Mouse (Mus musculus): ENCODE data around the gene Hsd3b2.
"Not testable (repeated sequence)": the region's sequence is repeated elsewhere in the genome, so short reads cannot be mapped to it uniquely, and the experiment has no call there.

Gene Hsd3b2

GRCm38 (mm10) chr3:98724376-98724775 is at the start of gene Hsd3b2:
Hsd3b2 (minus strand) TSS chr3:98724543.
- DNase-seq (ENCODE audit: low spot score in 2 of 2), result no peak

DNA sequence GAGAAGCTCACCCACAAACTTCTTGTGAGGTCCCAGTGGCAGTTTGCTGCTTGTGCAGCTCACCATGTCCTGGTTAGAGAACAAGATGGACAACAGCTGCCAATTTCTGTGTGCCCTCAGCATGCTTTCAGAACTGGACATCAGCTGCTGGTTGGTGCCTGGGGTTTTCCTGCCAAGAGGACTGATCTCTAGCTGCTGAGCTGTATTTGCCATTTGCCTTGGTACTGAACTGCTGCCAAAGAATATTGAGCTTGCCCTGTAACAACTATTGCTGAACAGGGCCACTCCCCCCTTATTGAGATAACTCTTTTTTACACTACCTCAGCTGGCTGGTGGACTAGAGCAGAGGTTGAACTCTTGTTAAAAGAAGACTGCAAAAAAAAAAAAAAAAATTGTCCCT is 39.8 kb upstream of the Hsd3b2 start:
- no peak for DNase-seq (ENCODE audit: low spot score in 2 of 2)

DNA sequence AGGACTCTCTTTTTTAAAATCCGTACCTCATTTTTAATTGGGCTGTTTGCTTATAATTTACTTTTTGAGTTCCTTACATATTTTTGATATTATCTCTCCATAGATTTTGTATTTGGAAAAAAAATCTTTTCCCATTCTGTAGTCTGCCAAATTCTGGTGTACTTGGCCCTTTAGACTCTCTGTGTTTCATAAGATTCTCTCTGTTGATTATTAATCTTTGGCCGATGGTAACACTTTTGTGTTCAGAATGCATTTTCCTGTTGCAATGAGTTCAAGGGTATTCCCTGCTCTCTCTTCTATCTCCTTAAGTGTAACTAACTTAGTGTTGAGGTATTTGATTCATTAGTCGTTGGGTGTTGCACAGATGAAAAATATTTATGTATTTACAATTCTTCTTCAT is 32.5 kb upstream of the Hsd3b2 start:
- no peak for DNase-seq (ENCODE audit: low spot score in 2 of 2)

GRCm38 (mm10) chr3:98752171-98752570 is 27.8 kb upstream of the Hsd3b2 start:
- DNase-seq (ENCODE audit: low spot score in 2 of 2), result no peak

DNA sequence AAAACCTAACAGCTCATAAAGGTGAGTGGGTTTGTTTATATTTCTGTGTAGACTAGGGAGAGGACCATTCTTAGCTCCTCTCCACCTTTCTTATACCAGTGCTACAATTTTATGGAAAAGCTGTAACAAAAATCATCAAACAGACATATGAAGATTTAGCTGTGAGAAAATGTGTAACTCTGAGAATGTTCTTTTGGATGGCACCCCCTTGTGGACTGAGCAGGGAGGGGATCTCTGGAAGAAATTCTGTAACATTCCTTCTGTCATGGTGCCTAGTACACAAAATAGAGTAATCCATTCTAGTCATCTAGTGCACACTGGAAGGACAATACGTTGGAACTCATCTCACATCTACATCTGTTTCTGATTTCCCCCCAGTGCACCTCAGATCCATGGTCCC is 16.7 kb upstream of the Hsd3b2 start:
- not testable (repeated sequence) for DNase-seq (ENCODE audit: low spot score in 2 of 2)

GRCm38 (mm10) chr3:98734340-98734739 is 10.0 kb upstream of the Hsd3b2 start:
- DNase-seq (ENCODE audit: low spot score in 2 of 2), result no peak

GRCm38 (mm10) chr3:98733724-98734123 is 9.4 kb upstream of the Hsd3b2 start:
- DNase-seq (ENCODE audit: low spot score in 2 of 2), result no peak

DNA sequence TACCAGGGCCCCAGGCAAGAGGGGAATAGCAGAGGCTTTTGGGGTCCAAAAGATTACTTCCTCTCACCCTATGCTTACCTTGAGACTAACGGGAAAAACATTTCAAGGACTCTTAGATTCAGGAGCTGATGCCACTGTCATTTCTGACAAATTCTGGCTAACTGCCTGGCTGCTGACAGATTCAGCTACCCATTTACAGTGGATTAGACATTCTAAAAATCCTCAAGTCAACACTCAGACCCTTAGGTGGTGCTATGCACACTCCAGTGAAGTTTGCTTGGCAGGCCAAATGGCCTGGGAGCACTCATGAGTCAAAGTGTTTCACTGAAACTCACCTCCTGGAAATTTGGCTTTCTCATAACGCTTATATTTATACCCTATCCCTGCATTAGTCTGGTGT is 1.9 kb upstream of the Hsd3b2 start:
- no peak for DNase-seq (ENCODE audit: low spot score in 2 of 2)

DNA sequence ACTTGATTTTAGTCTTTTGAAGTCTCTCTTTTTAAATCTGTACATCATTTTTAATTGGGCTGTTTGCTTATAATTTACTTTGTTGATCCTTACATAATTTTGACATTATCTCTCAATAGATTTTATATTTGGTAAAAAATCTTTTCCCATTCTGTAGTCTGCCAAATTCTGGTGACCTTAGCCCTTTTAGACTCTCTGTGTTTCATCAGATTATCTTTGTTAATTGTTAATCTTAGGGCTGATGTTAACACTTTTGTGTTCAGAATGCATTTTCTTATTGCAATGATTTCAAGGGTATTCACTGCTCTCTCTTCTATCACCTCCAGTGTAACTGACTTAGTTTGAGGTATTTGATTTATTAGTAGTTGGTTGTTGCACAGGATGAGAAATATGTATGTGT is 3.6 kb downstream of the Hsd3b2 start:
- no peak for DNase-seq (ENCODE audit: low spot score in 2 of 2)

GRCm38 (mm10) chr3:98682401-98682800 is 41.9 kb downstream of the Hsd3b2 start:
- DNase-seq (ENCODE audit: low spot score in 2 of 2), result no peak

GRCm38 (mm10) chr3:98680786-98681185 is 43.6 kb downstream of the Hsd3b2 start:
- DNase-seq (ENCODE audit: low spot score in 2 of 2), result no peak
